Mouse (Mus musculus): ENCODE results near the gene Pax7. TPM values are rescaled to one million over a fixed set of nuclear protein-coding genes. Genes with fewer than 3 reads are reported as not detected.

The Pax7 gene
- total RNA-seq, 2 experiments from 2014 or later, result 0.11 TPM; not detected in 1

- DNase-seq (ENCODE audit: low spot score in 2 of 2), result no peak
Observed at GRCm38 (mm10) chr4:139693315-139693714, 140.0 kb downstream of the Pax7 start.

GRCm38 (mm10) chr4:139689627-139690269 is 143.6 kb downstream of the Pax7 start:
- DNase-seq (ENCODE audit: low spot score in 2 of 2), result no peak

- DNase-seq (ENCODE audit: low spot score in 2 of 2), result no peak
Observed at GRCm38 (mm10) chr4:139688058-139688457, 145.3 kb downstream of the Pax7 start.

Other genes starting within 250 kb of the Pax7 start
- gene Gm21969, start 230.3 kb downstream of the Pax7 start, total RNA-seq (2021), result not detected
- 10 to 100 TPM; 20.9 to 21.4 TPM for gene Aldh4a1, start 210.7 kb downstream of the Pax7 start, total RNA-seq (2021)
- gene Tas1r2, start 180.0 kb downstream of the Pax7 start, total RNA-seq (2021), result not detected
- gene Klhdc7a, start 134.5 kb upstream of the Pax7 start, total RNA-seq (2021), result 1 to 10 TPM; 1.1 to 1.4 TPM